Mouse (Mus musculus): ENCODE data around the gene Glrx3.

GRCm38 (mm10) chr7:137398973-137399372, 38.4 kb upstream of the Glrx3 start:
- no peak for TF ChIP-seq CTCF (IDR thresholded peaks at IDR 0.05; ENCODE audit: low read depth, low read length)
- TF ChIP-seq POLR2A (IDR thresholded peaks at IDR 0.05; ENCODE audit: extremely low read depth, insufficient read depth, low read length), result no peak

Measured in liver, adult 2 months (tissue).